Mouse (Mus musculus) ovary, adult 10 weeks (tissue): ENCODE results near the gene Prom1. TPM values are rescaled to one million over a fixed set of nuclear protein-coding genes. Genes with fewer than 3 reads are reported as not detected.

Experiments used
- polyA plus RNA-seq: library from polyadenylated mRNA; stranded (reverse); fragments of 350-450 nt; fragmentation: Illumina TruSeq; extraction: RNeasy Lipid Tissue Mini Kit (QIAGEN cat#74804); gene quantifications from one replicate; pipeline ENCODE4 v1.2.3, GENCODE M21; 2014

Gene Prom1
- polyA plus RNA-seq, result 36.5 TPM

DNA sequence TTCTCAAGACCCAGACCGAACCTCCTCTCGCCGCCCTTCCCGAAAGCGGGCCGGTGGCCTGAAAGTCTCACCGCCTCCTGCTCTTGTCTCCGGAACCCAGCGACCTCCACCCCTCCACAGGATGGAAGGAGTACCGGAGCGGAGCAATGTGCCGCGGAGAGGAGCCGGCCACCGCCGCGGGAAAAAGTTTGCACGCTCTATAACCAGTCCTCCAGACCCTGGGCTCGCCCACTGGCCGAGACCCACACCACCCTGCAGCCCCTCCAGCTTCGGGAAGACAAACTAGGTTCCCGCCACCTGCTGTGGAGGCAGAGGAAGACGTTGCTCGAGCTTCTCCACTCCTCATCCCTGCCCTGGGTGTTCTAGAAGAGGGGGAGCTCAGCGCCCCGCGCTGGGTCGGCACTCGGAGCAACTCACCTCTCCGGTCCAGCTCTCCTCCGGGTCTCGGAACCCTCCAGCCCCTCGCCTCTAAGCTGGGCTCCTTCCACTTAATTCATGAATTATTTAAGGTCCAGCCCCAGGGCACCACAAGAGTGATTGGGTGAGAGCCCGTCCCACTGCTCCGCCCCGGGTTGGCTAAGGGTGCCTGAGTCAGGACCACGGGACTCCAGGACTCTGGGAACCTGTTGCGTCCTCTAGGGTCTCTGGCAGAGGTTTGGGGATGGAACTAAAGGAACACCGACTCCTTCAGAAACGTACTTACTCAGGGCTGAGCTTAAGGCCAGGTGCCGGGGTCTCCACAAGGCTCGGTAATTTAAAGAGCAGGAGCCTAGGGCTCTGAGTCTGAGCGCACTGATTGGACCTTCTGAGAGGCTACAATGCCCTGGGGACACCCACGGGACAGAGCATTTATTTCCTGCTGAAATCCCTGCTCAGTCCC, at the start of gene Prom1:
Prom1 (minus strand) TSS at position 802 of the 880 bp plus-strand sequence.

GRCm38 (mm10) chr5:43981620-43982019, 120.2 kb downstream of the Prom1 start, which contains the start of gene Fgfbp1:
Fgfbp1 (minus strand) TSS chr5:43981779.

Other genes with a start within 250 kb of the Prom1 start
- 28.1 TPM for gene Cd38, start 233.5 kb downstream of the Prom1 start, polyA plus RNA-seq
- gene Gm7879, start 188.9 kb downstream of the Prom1 start, polyA plus RNA-seq, result not detected
- not detected for gene Fgfbp1, start 120.3 kb downstream of the Prom1 start, polyA plus RNA-seq
- gene Tapt1, start 124.6 kb upstream of the Prom1 start, polyA plus RNA-seq, result 86.2 TPM